Mouse (Mus musculus) ES-E14 (cell line): ENCODE measurements at regions not wholly inside any gene's neighbourhood (a gene's known extent, or its start where the extent isn't known, plus 50 kb on each side); places are given as distances from the start of the nearest gene placed in this dataset.

Experiments used
- DNase-seq: peaks from one replicate; pipeline ENCODE4 v3.0.0-alpha.2; 2013; ENCODE audit warnings: low read depth, low spot score
- H3K27ac ChIP-seq: 2 replicates; pipeline ENCODE4 v1.5.1; 2012; ENCODE audit warnings: low read depth, mild to moderate bottlenecking, low read length, moderate library complexity, mixed read lengths; ENCODE audit not compliant: poor library complexity, insufficient read depth, severe bottlenecking
- H3K36me3 ChIP-seq: 2 replicates; pipeline ENCODE4 v1.6.1; 2012; ENCODE audit warnings: mild to moderate bottlenecking, low read length, moderate library complexity, mixed read lengths; ENCODE audit not compliant: control insufficient read depth, poor library complexity, insufficient read depth, severe bottlenecking
- H3K4me1 ChIP-seq, 2 experiments: fragments of 150-350 bp in 1 of 2; sonication (generic) in 1 of 2; 2 replicates each; pipeline ENCODE4 v1.6.1; 2012; ENCODE audit warnings: low read length in 2 of 2, mild to moderate bottlenecking in 1 of 2, mixed read lengths in 1 of 2; ENCODE audit not compliant: control insufficient read depth in 2 of 2, insufficient read depth in 2 of 2, poor library complexity in 1 of 2
- H3K4me3 ChIP-seq, 2 experiments: fragments of 150-350 bp in 1 of 2; sonication (generic) in 1 of 2; 2 replicates each; pipeline ENCODE4 v1.5.1; 2012; ENCODE audit warnings: low read length in 2 of 2, low read depth in 1 of 2, mild to moderate bottlenecking in 1 of 2, mixed read lengths in 1 of 2; ENCODE audit not compliant: insufficient read depth in 1 of 2, poor library complexity in 1 of 2, severe bottlenecking in 1 of 2
- H3K9ac ChIP-seq: 2 replicates; pipeline ENCODE4 v1.6.1; 2012; ENCODE audit warnings: low read depth, mild to moderate bottlenecking, low read length, mixed read lengths; ENCODE audit not compliant: poor library complexity, insufficient read depth, severe bottlenecking
- H3K9me3 ChIP-seq: fragments of 150-350 bp; sonication (generic); 2 replicates; pipeline ENCODE4 v1.6.1; 2012; ENCODE audit warnings: low read depth, mild to moderate bottlenecking, low read length; ENCODE audit not compliant: control insufficient read depth, insufficient read depth
- CHD2 ChIP-seq: IDR thresholded peaks from 2 replicates; pipeline ENCODE4 v1.6.1; 2014; ENCODE audit warnings: mild to moderate bottlenecking, low read depth, low read length, inconsistent platforms
- HCFC1 ChIP-seq: IDR thresholded peaks from 2 replicates; pipeline ENCODE4 v1.6.1; 2012; ENCODE audit warnings: low read length, inconsistent platforms, borderline replicate concordance; ENCODE audit not compliant: insufficient read depth
- MAFK ChIP-seq: IDR thresholded peaks from 2 replicates; pipeline ENCODE4 v1.6.1; 2014; ENCODE audit warnings: mild to moderate bottlenecking, low read depth, low read length, inconsistent platforms; ENCODE audit not compliant: insufficient read depth
- ZC3H11A ChIP-seq: IDR thresholded peaks from 2 replicates; pipeline ENCODE4 v1.6.1; 2012; ENCODE audit warnings: low read depth, mild to moderate bottlenecking, inconsistent platforms, low read length, borderline replicate concordance
- ZNF384 ChIP-seq: IDR thresholded peaks from 2 replicates; pipeline ENCODE4 v1.6.1; 2012; ENCODE audit warnings: low read depth, low read length, inconsistent platforms
- in situ Hi-C, 2 experiments: fragments of 600-800 bp; cut with MboI; formaldehyde crosslinking; loops; one replicate each; pipeline ENCODE4 v1.15.1; 2025; ENCODE audit warnings: low sequenced_read_pairs in 2 of 2, inconsistent platforms in 1 of 2; ENCODE audit not compliant: unreplicated experiment in 2 of 2

GRCm38 (mm10) chr13:101216897-101217480 lies 383.8 kb upstream of the Slc30a5 start:
- Histone ChIP-seq H3K4me3 (no peak overlapping the region), H3K9ac (no peak overlapping the region), H3K27ac (no peak overlapping the region), H3K9me3 (no peaks in the 10 kb centered on the region), H3K4me1 (no peaks in the 10 kb centered on the region), H3K36me3 (no peaks in the 10 kb centered on the region)
- DNase-seq = no peak
- TF ChIP-seq HCFC1 (no peak), MAFK (no peak), ZC3H11A (no peak), ZNF384 (no peak), CHD2 (no peak)
- in situ Hi-C loops = no loop called here

- Histone ChIP-seq H3K9ac (no peak overlapping the region), H3K9me3 (no peaks in the 10 kb centered on the region), H3K4me1 (no peaks in the 10 kb centered on the region), H3K27ac (no peak overlapping the region), H3K4me3 (no peak overlapping the region), H3K36me3 (no peaks in the 10 kb centered on the region)
- DNase-seq = no peak
- in situ Hi-C loops = no loop called here
- TF ChIP-seq MAFK (no peak), CHD2 (no peak), HCFC1 (no peak), ZNF384 (no peak), ZC3H11A (no peak)
These were observed 383.2 kb upstream of the Slc30a5 start for GRCm38 (mm10) chr13:101216421-101216820.

- Histone ChIP-seq H3K4me1 (no peaks in the 10 kb centered on the region), H3K27ac (no peak overlapping the region), H3K9ac (no peak overlapping the region), H3K4me3 (no peak overlapping the region), H3K36me3 (no peaks in the 10 kb centered on the region), H3K9me3 (no peaks in the 10 kb centered on the region)
- TF ChIP-seq CHD2 = no peak
- no peak for TF ChIP-seq MAFK
- no peak for TF ChIP-seq ZNF384
- TF ChIP-seq ZC3H11A = no peak
- TF ChIP-seq HCFC1 = no peak
- no peak for DNase-seq
- in situ Hi-C loops = no loop called here
These were observed 382.6 kb upstream of the Slc30a5 start for GRCm38 (mm10) chr13:101215792-101216221.

- Histone ChIP-seq H3K9ac (no peak overlapping the region), H3K27ac (no peak overlapping the region), H3K4me3 (no peak overlapping the region), H3K9me3 (no peaks in the 10 kb centered on the region), H3K4me1 (no peaks in the 10 kb centered on the region), H3K36me3 (no peaks in the 10 kb centered on the region)
- in situ Hi-C loops = no loop called here
- TF ChIP-seq MAFK (no peak), CHD2 (no peak), ZNF384 (no peak), ZC3H11A (no peak), HCFC1 (no peak)
- no peak for DNase-seq
These were observed 382.0 kb upstream of the Slc30a5 start for GRCm38 (mm10) chr13:101215131-101215641.

GRCm38 (mm10) chr13:101214094-101214493 lies 380.9 kb upstream of the Slc30a5 start:
- TF ChIP-seq CHD2 = no peak
- H3K36me3 ChIP-seq = no peaks in the 10 kb centered on the region
- no peak overlapping the region for H3K27ac ChIP-seq
- no peak for DNase-seq
- no peaks in the 10 kb centered on the region for H3K4me1 ChIP-seq
- H3K9ac ChIP-seq = no peak overlapping the region
- in situ Hi-C loops = no loop called here
- H3K4me3 ChIP-seq = no peak overlapping the region
- H3K9me3 ChIP-seq = no peaks in the 10 kb centered on the region
